Mouse (Mus musculus) 3134 (cell line): ENCODE results near the gene Arl15.

ENCODE experiments used
- DNase-seq: peaks from one replicate; pipeline ENCODE4 v3.0.0-alpha.2; 2011; ENCODE audit warnings: low spot score; ENCODE audit not compliant: insufficient read length; ENCODE audit errors: extremely low read depth

Arl15 gene

GRCm38 (mm10) chr13:114188801-114189200, 394.5 kb downstream of the Arl15 start:
- no peak for DNase-seq

- DNase-seq: no peak
These were observed 395.1 kb downstream of the Arl15 start for GRCm38 (mm10) chr13:114189441-114189840.

- no peak for DNase-seq
These were observed 396.6 kb downstream of the Arl15 start for GRCm38 (mm10) chr13:114190898-114191297.

- no peak for DNase-seq
These were observed 404.0 kb downstream of the Arl15 start for GRCm38 (mm10) chr13:114198252-114198799.

GRCm38 (mm10) chr13:114199746-114200145, 405.4 kb downstream of the Arl15 start:
- DNase-seq: no peak

- no peak for DNase-seq
These were observed 406.2 kb downstream of the Arl15 start for GRCm38 (mm10) chr13:114200545-114200944.

GRCm38 (mm10) chr13:114202806-114203570, 408.7 kb downstream of the Arl15 start:
- no peak for DNase-seq
